Mouse (Mus musculus) liver, postnatal 0 days (tissue): ENCODE data around the gene Casp8ap2.

Experiments
- CTCF ChIP-seq: sonication (generic); IDR thresholded peaks from 2 replicates; pipeline ENCODE4 v1.5.1; 2016; ENCODE audit warnings: antibody characterized with exemption, low read depth
- EP300 ChIP-seq: IDR thresholded peaks from 2 replicates; pipeline ENCODE4 v1.6.1; 2016; ENCODE audit warnings: antibody characterized with exemption, low read depth, mild to moderate bottlenecking

GRCm38 (mm10) chr4:32574604-32575003 lies 40.6 kb upstream of the Casp8ap2 start:
- peak; percentile 33; the same call in 1 of the 2 replicates for TF ChIP-seq CTCF
- no peak for TF ChIP-seq EP300
